Mouse (Mus musculus): ENCODE data around the gene Ppp2r5d.

Gene Ppp2r5d

DNA sequence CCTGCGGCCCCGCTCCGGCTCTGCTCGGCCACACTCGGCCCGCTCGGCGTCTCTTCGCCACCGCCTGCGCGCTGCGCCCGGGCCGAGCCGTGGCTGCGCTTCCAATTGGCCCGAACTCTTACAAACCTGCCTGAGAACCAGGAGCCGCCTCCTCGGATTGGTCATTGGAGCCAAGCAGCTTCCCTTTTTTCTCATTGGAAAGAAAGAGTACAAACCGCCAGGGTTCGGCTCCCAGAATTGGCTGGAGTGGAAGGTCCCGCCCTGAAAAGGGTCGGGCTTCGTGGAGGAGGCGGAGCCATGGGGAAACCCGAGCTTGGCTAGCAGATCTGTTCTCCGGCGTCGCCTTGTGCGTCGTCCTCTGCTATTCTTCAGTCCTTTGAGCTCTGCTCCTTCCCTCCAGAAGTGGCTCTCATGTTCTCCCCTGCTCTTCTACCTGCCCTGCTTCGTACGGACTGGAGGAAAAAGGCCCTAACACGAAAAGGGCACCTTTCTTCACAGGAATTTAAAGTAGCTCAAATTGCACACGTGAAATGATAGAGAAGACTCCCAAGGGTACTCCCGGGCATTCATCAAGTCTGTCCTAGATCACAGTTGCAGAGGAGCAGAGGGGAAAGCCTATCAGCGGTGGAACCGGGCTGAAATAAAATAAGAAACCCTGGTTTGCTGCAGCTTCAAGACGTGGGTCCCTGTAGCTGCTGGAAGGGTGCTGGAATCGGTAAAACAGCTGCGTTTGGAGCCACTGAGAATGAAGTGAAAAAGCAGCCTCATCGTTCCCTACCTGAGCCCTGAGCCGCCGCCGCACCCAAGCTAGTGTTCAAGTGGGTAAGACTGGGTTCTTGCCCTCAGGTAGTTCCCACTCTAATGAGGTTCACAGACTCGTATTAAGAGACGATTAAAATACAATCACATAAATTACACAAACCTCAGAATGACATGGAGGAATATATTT lies at the start of gene Ppp2r5d:
Gene Ppp2r5d (minus strand): TSS at position 225 of the 949 bp plus-strand sequence.
- in situ Hi-C loops (cut with MboI, MseI), result no loop called here

GRCm38 (mm10) chr17:46751794-46752556 lies 47.1 kb upstream of the Ppp2r5d start, which contains the start of gene Cnpy3:
Gene Cnpy3, minus strand, starts transcription at chr17:46752214.
- in situ Hi-C loops (cut with MboI, MseI), result no loop called here

- in situ Hi-C loops (cut with MboI, MseI), result no loop called here
Observed at GRCm38 (mm10) chr17:46751056-46751793, 46.3 kb upstream of the Ppp2r5d start.

DNA sequence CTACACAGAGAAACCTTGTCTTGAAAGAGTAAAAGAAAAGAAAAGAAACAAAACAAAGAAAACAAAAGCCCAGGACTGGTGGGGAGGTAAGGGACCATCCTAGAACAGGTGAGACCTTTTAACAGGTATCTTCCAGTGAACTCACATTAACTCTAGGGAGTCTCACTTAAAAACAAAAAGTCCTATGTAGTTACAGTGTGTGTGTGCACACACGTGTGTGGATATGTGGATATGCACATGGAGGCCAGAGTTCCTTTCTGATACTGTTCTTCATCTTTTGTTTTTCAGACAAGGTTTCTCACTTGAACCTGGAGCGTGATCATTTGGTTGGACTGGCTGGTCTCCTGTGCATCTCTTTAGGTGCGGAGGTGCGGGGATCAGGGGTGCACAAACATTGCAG lies 45.7 kb upstream of the Ppp2r5d start:
- in situ Hi-C loops (cut with MboI, MseI), result no loop called here

GRCm38 (mm10) chr17:46749282-46749681 lies 44.4 kb upstream of the Ppp2r5d start:
- in situ Hi-C loops (cut with MboI, MseI), result no loop called here

- in situ Hi-C loops (cut with MboI, MseI), result no loop called here
Observed at GRCm38 (mm10) chr17:46747806-46748205, 42.9 kb upstream of the Ppp2r5d start.

DNA sequence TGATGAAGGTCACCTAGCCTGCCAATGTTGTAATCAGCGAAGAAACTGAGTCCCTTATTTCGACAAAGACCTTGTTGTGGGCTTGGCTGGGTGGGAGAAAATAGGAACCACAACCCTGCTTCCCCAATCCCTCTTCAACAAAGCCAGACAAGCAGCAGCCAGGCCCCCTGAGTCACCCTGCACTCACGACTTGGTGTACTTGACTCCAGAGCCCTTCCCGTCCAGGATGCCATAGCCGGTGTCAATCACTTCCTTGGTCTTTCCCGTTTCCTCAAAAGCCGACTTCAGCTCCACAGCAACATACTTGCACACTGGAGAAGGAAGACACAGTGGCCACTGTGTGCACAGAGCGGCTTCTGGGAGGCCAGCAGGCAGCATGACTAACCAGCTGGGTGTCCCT lies 42.3 kb upstream of the Ppp2r5d start:
- in situ Hi-C loops (cut with MboI, MseI), result no loop called here

- in situ Hi-C loops (cut with MboI, MseI), result no loop called here
Observed at GRCm38 (mm10) chr17:46745506-46745905, 40.6 kb upstream of the Ppp2r5d start.

DNA sequence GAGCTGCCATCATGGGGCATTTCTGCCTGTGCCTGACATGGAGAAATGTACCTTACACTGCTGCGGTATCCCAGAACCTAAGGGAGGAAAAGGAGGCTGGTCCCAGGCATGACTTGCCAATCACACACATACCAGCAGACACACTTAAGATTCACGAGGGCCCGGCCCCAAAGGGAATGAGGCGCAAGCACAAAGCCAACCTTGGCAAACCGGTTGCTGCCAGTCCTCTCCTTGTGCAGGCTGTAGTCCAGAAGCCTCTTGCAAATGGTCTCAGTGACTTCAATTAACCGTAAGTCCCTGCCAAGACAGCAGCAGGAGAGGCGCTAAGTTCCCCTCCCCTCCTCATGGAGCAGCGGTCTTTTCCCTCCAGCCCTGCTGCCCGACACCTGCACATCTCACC lies 38.1 kb upstream of the Ppp2r5d start:
- in situ Hi-C loops (cut with MboI, MseI), result no loop called here

DNA sequence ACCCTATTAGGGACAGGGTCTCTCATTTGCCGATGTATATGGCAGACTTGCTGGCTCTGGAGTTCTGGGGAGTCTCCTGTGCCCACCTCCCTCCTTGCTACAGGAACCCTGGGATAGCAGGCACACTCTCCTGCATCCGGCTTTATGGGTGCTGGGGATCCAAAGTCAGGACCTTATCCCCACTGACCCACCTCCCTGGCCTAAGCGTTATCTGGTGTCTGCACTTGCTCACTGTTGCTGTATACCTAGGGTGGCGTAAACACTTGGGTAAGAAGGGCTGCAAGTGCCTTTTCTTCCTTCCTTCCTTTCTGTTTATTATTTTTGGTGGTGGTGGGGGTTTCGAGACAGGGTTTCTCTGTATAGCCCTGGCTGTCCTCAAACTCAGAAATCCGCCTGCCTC lies 36.4 kb upstream of the Ppp2r5d start:
- in situ Hi-C loops (cut with MboI, MseI), result no loop called here

DNA sequence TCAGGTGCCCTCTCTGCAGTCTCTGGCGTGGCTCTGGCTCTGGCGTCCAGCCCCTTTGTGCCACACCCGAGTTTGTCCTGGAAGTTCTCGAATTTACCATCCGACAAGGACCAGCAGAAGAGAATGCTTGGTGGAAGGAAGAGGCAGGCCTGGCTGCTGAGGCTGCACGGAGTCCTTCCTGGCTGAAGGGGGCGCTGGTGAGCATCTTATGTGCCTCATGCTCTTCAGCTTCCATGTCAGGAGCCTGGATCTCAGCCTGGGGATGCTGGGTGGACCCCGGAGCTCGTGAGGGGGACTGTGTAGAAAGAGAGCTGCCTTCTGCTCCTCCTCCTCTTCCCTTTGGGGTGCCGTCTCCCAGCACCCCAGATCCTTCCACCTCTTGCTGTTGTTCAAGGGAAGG lies 31.2 kb upstream of the Ppp2r5d start:
- in situ Hi-C loops (cut with MboI, MseI), result no loop called here

DNA sequence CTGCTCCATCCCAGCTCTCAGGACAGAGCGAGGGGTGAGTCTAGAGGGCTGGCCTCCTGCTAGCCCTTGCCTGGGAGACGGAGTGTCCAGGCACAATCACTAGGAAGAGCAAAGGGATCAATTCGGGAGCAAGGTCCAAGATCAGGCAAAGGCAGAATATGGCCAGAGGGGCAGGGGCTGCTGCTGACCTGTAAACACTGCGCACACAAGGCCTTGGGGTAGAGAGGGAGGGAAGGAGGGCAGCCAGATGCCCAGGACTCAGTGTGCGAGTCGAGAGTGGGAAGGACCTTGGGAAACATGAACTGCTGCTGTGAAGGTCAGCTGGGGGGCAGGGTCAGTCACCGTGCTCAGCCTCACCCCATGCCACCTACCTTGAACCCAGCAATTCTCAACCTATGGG lies 30.4 kb upstream of the Ppp2r5d start:
- in situ Hi-C loops (cut with MboI, MseI), result no loop called here

GRCm38 (mm10) chr17:46734055-46734454 lies 29.1 kb upstream of the Ppp2r5d start:
- in situ Hi-C loops (cut with MboI, MseI), result no loop called here

GRCm38 (mm10) chr17:46728904-46729318 lies 24.0 kb upstream of the Ppp2r5d start, which contains the start of gene Gnmt:
Gene Gnmt, minus strand, starts transcription at chr17:46729168.
- in situ Hi-C loops (cut with MboI, MseI), result no loop called here

DNA sequence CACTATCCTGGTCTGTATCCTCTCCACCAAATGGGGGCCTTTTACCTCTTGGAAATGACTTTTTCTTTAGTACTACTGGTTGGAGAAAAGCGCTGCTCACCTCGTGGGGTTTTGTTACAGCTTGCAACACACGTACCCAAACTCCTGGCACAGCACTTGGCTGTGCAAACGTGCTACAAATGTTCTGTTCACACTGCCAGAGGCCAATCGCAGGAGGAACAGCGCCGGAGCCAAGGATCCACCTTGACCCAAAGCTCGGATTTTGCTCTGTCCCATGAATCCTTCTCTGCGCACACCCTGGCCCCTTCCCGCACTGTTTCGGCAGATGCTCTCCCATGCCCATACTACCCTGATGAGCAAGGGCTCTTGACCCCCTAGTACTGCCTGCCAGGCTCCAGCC lies 23.6 kb upstream of the Ppp2r5d start:
- in situ Hi-C loops (cut with MboI, MseI), result no loop called here

DNA sequence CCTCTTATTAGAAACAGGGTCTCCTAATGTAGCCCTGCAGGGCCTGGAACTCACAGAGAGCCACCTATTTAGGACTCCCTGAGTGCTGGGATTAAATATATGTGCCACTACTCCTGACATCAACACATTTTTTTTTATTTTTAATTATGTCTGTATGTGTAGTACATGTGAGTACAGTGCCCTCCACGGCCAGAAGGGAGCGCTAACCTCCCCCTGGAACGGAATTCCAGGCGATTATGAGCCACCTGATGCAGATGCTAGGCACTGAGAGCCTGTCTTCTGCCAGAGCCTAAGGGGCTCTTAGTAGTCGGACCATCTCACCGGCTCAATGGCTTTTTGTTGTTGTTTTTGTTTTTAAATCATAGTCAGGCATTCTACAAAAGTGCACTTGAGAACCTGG lies 23.1 kb upstream of the Ppp2r5d start:
- in situ Hi-C loops (cut with MboI, MseI), result no loop called here

- in situ Hi-C loops (cut with MboI, MseI), result no loop called here
Observed at GRCm38 (mm10) chr17:46727271-46727670, 22.4 kb upstream of the Ppp2r5d start.

DNA sequence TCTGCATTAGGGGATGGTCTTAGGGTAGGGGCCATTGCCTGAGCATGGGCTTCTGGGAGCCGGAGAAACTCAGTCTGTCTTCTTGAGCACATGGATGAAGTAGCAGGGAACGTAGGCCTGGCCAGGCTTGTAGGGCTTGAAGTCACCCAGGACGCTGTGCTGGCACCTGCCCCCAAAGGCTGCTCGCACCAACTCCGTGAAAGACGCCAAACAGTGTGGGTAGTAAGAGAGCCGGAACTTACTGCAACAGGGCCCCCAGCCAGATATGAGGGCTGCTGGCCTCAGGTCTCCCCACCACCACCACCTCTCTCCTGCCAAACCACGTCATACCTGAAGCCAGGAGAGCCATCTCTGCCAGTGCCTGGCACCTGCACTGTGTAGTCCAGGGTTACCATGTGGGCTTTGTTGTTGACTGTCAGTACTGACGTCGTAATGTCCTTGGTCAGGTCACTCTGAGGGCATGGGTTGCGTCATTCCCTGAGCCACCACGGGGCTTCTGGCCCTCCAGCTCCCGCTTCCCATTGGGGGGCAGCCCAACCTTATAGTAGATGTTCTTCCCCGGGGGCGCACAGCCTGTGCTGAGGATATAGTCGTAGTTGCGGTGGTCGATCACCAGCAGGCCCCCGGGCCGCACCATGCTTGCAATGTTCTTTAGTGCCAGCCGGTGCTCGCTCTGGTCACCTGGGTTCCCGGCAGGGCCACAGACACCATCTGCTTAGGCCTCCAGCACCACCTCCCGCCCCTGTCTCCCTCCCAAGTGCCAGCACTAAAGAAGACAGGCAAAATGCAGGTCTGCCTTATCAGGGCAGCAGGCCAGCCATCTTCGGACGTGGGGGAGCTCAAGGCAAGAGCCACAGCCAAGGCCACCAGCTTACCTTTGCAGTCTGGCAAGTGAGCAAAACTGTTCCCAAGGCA lies 21.1 kb upstream of the Ppp2r5d start:
- in situ Hi-C loops (cut with MboI, MseI), result no loop called here

DNA sequence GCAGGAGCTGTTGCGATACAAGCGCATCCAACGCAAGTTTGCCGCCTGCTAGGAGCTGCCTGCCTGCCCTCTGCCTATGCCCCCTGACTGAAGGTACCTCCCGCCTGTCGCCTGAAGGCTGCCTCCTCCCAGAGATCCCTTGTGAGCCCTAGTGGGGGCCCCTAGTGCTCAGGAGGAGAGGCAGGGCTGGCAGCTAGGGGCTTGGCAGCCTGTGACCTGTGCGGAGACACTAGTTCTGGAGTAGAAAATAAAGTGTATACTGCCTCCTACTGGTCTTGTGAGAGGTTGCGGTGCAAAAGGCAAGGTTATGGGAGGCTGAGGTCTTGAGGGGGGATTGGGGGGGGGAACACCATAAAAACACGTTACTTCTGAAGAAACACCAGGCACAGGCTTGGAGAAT lies 20.4 kb upstream of the Ppp2r5d start:
- in situ Hi-C loops (cut with MboI, MseI), result no loop called here

DNA sequence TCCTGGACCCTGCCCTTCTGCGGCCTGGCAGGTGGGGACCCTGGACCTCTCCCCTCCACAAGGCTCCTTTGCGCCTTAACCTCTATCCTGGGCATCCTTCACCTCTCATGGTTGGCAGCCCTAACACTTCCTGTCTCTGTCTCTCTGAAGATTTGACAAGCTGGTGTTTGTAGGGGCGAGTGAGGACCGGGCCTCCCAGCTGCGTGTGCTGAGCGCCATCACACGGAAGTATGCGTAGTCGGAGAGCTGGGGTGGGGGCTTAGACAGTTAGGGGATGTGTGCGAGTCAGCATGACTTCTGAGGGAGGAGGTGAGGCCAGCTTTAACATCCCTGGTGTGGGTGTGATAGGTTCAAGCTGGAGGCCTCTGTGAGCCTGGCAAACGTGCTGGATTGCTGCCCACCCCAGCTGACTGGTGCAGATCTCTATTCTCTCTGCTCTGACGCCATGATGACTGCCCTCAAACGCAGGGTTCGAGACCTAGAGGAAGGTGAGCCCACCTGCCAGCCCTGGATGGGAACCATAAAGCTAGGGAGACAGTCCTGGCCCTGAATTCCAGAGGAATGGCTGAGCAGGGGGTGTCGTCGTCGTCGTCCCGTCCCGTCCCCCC lies 19.7 kb upstream of the Ppp2r5d start:
- in situ Hi-C loops (cut with MboI, MseI), result loop anchor here (5.0 kb wide), 1 partner anchor 62 kb away; no protein-coding TSS in a partner anchor

All from regulatory T cell (primary cell).